Mouse (Mus musculus) layer of hippocampus, adult 2 months (tissue): ENCODE results near the gene Guk1. TPM values are rescaled to one million over a fixed set of nuclear protein-coding genes. Genes with fewer than 3 reads are reported as not detected.
"Not testable (repeated sequence)": the region's sequence is repeated elsewhere in the genome, so short reads cannot be mapped to it uniquely, and the experiment has no call there.

Source experiments
- DNase-seq, 2 experiments: peaks; one replicate each; pipeline ENCODE4 v3.0.0; 2022; ENCODE audit warnings: low spot score in 2 of 2
- H3K27ac ChIP-seq: fragments of 200-600 bp; 2 replicates; pipeline ENCODE4 v1.8.1; 2022
- H3K4me3 ChIP-seq: fragments of 200-600 bp; 2 replicates; pipeline ENCODE4 v1.8.1; 2022; ENCODE audit warnings: mild to moderate bottlenecking
- CTCF ChIP-seq: fragments of 200-600 bp; conservative IDR thresholded peaks from 2 replicates; pipeline ENCODE4 v1.8.1; 2022; ENCODE audit warnings: antibody characterized with exemption, mild to moderate bottlenecking, moderate library complexity
- total RNA-seq, 2 experiments: library from RNA; stranded (reverse); gene quantifications; 2 replicates each; pipeline ENCODE4 v1.2.3; 2021

The Guk1 gene
- total RNA-seq, 2 experiments from 2014 or later = 134 to 136 TPM

GRCm38 (mm10) chr11:59224470-59224869 lies 32.5 kb upstream of the Guk1 start:
- TF ChIP-seq CTCF = no peak
- no peak for DNase-seq

GRCm38 (mm10) chr11:59224025-59224424 lies 32.0 kb upstream of the Guk1 start:
- no peak for DNase-seq
- Histone ChIP-seq H3K27ac (no peak overlapping the region), H3K4me3 (no peak overlapping the region)
- no peak for TF ChIP-seq CTCF

More at GRCm38 (mm10) chr11:59224470-59224869, 32.5 kb upstream of the Guk1 start:
- H3K27ac ChIP-seq = no peak overlapping the region
- H3K4me3 ChIP-seq = no peak overlapping the region; the same call in 1 of the 2 replicates

DNA sequence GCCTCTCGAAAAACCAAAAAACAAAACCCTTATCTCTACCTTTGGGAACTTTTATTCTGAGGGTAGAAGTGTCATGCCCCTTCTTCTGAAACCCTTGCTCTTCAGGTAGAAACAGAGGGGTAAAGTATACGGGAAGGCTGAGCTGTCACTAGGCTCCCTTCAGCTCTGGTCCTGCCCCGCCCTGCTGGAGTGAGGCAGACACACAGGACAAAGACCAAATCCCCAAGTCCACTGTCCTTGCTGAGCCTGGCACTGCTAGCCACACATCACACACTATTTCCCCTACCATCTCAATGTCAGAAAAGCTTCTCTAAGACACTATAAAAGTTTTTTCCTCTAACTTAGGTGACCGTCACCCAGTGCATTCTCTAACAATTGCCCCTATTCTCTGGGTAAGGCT lies 30.3 kb upstream of the Guk1 start:
- TF ChIP-seq CTCF = 0 out of 2 replicates have a peak, but pooled peaks have one; percentile 5
- DNase-seq = no peak

GRCm38 (mm10) chr11:59221604-59222003 lies 29.6 kb upstream of the Guk1 start:
- no peak for TF ChIP-seq CTCF
- DNase-seq = no peak
- Histone ChIP-seq H3K4me3 (no peak overlapping the region), H3K27ac (0 out of 2 replicates have a peak overlapping the region, but pooled peaks have one; percentile 14)

More for the DNA sequence above, 30.3 kb upstream of the Guk1 start:
- peak overlapping the region; percentile 6; the same call in 1 of the 2 replicates for H3K27ac ChIP-seq
- H3K4me3 ChIP-seq = no peak overlapping the region

- TF ChIP-seq CTCF = peak; percentile 75
- DNase-seq = no peak
- H3K4me3 ChIP-seq = no peak overlapping the region
- H3K27ac ChIP-seq = 0 out of 2 replicates have a peak overlapping the region, but pooled peaks have one; percentile 63
Observed at GRCm38 (mm10) chr11:59219064-59219463, 27.1 kb upstream of the Guk1 start.

DNA sequence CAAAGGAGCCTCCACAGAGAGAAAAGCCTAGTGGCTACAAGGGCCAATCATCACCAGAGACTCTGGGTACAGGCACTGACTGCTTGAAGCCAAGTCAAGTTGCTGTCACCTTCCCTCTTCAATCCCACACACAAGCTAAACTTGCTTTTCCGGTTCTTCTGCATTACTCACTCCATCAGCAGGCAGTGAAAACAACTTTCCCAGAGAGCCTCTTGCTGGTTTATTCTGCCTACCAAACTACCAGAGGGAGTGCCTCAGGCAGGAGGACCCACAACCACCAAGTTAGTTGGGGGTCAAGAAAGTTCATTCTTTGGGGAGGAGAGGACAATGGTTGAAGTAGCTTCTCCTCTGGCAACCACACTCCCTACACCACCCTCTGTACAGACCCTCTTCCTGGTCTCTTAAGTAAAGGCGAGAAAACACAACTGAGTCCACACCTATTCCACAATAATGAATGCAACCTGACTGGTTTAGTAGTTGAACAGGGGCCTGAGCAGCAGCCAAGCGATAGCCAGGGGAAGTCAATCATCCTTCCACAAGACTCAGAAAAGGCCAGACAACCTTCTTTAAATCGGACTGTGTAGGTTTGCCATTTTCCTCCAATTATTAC lies 26.5 kb upstream of the Guk1 start:
- Histone ChIP-seq H3K27ac (peak overlapping the region; percentile 63), H3K4me3 (no peak overlapping the region)
- DNase-seq = no peak
- no peak for TF ChIP-seq CTCF

- DNase-seq = peak; percentile 44 to 83
Observed at GRCm38 (mm10) chr11:59216955-59217354, 24.9 kb upstream of the Guk1 start.

GRCm38 (mm10) chr11:59212892-59213494 lies 21.0 kb upstream of the Guk1 start:
- TF ChIP-seq CTCF = no peak
- H3K27ac ChIP-seq = peak overlapping the region; percentile 19; the same call in 1 of the 2 replicates
- DNase-seq = no peak

More at GRCm38 (mm10) chr11:59216955-59217354, 24.9 kb upstream of the Guk1 start:
- TF ChIP-seq CTCF = no peak
- H3K4me3 ChIP-seq = no peak overlapping the region
- peak overlapping the region; percentile 63 for H3K27ac ChIP-seq

GRCm38 (mm10) chr11:59212320-59212719 lies 20.3 kb upstream of the Guk1 start:
- H3K27ac ChIP-seq = peak overlapping the region; percentile 8; the same call in 1 of the 2 replicates

More at GRCm38 (mm10) chr11:59212892-59213494, 21.0 kb upstream of the Guk1 start:
- H3K4me3 ChIP-seq = no peak overlapping the region

GRCm38 (mm10) chr11:59211561-59211960 lies 19.5 kb upstream of the Guk1 start:
- not testable (repeated sequence) for DNase-seq, H3K4me3 ChIP-seq, H3K27ac ChIP-seq

More at GRCm38 (mm10) chr11:59212320-59212719, 20.3 kb upstream of the Guk1 start:
- H3K4me3 ChIP-seq, DNase-seq: not testable (repeated sequence)

DNA sequence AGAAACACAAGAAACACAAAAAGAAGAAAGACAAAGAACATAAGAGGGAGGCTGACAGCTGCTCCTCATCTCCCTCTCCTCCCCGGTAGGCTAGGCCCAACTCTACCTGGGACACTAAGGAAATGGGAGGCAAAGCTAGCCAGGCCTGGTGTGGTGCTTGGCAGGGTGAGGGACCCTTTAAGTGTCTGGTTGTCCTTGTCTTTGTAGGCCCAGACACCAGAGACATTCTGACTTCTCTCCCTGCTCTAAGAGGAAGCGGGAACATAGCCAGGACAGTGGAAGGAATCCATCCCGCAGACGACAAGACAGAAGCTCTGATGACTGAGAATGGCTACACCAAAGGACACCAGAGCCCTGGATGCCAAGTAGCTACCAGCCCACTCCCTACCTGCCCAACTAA lies 18.0 kb upstream of the Guk1 start:
- no peak for DNase-seq
- H3K27ac ChIP-seq = no peak overlapping the region; the same call in 1 of the 2 replicates
- no peak overlapping the region for H3K4me3 ChIP-seq
- TF ChIP-seq CTCF = no peak

- Histone ChIP-seq H3K4me3 (peak overlapping the region; percentile 100), H3K27ac (peak overlapping the region; percentile 90)
- TF ChIP-seq CTCF = no peak
- DNase-seq = no peak
Observed at GRCm38 (mm10) chr11:59209580-59209979, 17.6 kb upstream of the Guk1 start.

DNA sequence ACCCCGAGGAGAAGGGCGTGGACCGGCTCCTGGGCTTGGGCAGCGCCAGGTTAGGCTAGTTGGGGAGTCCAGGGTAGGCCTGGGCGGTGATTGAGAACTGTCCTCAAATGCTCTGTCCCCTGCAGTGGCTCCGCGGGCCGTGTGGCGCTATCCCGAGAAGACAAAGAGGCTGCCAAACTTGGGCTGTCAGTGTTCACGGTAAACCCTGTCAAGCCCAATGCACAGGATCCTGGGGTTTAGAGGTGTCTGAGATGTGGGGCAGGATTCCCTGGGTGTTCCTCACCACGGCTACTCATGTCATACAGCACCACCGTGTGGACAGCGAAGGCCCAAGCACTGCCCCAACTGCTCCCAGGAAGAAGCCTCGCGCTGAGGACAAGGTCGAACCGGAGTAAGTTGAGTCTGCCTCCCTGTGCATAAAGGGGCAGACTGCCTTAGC lies 17.0 kb upstream of the Guk1 start:
- peak; percentile 76 for TF ChIP-seq CTCF
- Histone ChIP-seq H3K4me3 (peak overlapping the region; percentile 100), H3K27ac (peak overlapping the region; percentile 90)
- DNase-seq = peak in 1 of 2 experiments; percentile 35
